Mouse (Mus musculus) lung, postnatal 0 days (tissue): ENCODE measurements at regions not wholly inside any gene's neighbourhood (a gene's known extent, or its start where the extent isn't known, plus 50 kb on each side); places are given as distances from the start of the nearest gene placed in this dataset.

Experiments
- CTCF ChIP-seq: IDR thresholded peaks from 2 replicates; pipeline ENCODE4 v1.5.1; 2016; ENCODE audit warnings: antibody characterized with exemption, mild to moderate bottlenecking
- EP300 ChIP-seq: IDR thresholded peaks from 2 replicates; pipeline ENCODE4 v1.6.1; 2016; ENCODE audit warnings: antibody characterized with exemption, mild to moderate bottlenecking, control low read depth

DNA sequence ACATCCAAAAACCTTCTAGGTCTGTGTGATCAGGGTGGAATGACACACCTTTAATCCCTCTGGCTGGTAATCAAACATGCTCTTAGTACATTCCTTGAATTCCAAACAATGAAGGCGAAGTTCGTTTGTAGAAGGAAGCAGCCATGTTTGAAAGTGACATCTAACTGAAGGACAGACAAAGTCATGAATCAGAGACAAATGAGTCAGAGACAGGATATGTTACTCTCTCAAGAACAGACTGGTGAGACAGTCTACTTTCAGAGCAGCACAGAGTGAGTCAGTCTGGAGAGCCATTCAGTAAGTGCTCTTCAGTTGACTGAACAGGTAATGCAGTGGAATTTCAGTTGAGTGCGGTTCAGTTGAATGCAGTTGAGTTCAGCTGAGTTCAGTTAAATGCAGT is 150.4 kb downstream of the Cpe start:
- no peak for TF ChIP-seq CTCF
- peak; percentile 38; the same call in 1 of the 2 replicates for TF ChIP-seq EP300
